Mouse (Mus musculus): ENCODE data around the gene Ccng1.

The Ccng1 gene

DNA sequence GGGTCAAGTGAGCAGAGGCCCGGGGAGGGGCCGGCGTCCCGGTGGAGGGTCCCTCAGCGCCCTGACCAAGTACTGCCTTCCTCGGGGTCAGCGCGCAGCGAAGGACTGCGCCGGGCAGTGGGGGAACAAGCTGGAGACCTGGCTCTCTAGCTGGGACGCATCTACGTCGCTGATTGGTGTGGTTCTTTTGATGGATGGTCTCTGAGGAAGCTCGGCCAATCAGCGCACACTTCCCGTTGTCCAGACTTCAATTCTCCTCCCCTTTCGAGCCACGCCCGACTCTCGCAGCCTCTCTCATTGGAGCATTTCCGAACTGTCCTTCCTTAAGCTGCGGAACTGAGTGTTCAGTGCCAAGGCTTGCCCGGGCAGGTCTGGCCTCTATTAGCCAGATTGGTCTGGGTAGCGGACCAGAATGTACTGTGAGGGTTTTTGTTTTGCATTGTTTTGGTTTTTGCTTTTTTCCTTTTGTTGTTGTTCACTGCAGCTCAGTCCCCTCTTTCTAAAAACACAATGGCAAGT, at the start of gene Ccng1:
TSS of gene Ccng1 (minus strand) at position 203 of the 519 bp plus-strand sequence.
- peak; percentile 76 to 79 for DNase-seq (ENCODE audit: low spot score in 2 of 2)

DNA sequence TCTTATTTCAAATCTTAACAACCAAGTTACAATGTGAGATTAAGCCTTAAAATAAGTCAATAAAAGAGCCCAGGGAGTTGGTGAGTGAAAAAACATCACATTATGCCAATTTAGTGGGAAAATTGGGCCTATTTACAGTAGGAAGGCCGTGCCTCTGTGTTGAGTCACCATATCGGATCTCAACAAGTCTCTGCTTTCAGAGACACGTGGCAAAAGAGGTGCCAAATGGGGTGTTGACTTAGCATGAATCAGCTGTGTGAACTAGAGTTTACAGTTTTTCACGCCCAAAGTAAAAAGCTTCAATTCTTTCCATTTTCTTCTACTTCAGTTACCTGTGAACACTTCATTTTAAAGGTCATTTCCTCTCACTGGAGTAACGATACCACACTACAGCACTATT, 35.2 kb upstream of the Ccng1 start:
- DNase-seq (ENCODE audit: low spot score in 2 of 2) = no peak

DNA sequence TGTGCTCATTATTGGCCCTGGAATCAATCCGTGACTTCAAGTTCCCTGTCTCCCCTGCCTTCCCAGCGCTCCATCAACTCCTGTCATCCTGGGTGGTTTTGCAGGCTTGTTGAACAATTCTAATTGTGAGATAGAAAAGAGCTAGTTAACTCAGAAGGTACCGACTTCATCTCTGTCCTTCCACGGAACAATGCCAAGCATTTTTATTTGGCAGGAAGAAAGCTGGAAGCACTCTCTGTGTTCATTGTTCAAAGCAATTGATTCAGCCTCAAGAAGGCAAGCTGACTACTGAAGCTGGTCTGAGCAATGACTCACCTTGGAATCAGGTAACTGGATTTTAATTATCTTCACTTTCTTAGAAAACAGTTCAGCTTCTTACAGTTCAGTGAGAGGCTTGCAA, 34.6 kb upstream of the Ccng1 start:
- no peak for DNase-seq (ENCODE audit: low spot score in 2 of 2)

DNA sequence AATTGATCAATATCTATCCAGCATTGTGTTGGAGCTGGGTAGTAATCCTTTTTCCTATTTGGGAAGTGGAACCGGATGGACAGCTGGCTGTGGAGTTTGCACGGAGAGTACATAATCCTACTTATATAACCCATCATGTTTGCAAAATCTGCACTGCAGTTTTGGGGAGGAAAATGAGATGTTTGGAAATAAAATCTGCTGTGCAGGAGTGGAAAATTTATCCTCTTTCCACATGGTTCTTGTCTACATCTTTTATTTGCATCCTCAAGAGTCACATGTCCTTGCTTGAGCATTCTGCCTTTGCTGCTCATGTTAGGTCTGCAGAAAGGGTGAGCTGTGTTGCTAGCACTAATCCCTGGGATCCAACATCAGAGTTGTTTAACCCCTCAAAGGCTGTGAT, 31.8 kb upstream of the Ccng1 start:
- DNase-seq (ENCODE audit: low spot score in 2 of 2) = no peak

DNA sequence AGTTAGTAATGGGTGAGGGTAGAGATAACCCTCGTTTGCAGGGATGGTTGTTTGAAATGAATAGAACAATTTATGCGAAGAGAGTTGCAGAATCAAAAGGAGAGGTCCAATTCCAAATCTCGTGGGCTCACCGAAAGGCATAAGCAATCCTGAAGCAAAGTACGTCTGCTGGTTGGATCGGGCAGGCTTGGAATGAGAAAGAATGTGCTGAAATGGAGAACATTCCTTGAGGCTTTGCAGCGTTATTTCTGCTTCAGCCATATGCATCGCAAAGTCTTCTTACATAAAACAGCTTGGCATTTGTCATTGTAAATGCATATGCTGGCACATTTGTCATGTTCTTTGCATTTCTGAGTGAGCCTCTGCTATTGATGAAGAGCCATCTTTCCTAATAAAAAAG, 29.2 kb upstream of the Ccng1 start:
- DNase-seq (ENCODE audit: low spot score in 2 of 2) = peak in 1 of 2 experiments; percentile 19

DNA sequence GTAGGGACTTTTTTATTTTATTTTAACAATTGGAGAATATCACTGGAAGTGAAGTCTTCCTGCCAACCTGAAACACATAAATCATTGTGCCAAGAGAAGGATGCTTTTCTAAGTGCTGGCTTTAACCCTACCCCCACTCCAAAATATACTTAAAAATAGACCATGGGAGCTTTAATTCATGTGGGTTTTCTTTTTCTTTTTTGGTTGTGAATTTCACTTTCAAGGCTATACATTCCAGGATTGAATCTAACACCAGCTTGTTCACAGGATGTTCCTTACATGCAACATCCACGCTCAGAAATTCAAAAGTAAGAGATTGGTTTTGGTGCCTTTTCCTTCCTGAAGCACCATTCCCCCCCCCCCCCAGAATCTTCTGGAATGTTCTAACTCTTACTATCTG, 28.2 kb upstream of the Ccng1 start:
- no peak for DNase-seq (ENCODE audit: low spot score in 2 of 2)

DNA sequence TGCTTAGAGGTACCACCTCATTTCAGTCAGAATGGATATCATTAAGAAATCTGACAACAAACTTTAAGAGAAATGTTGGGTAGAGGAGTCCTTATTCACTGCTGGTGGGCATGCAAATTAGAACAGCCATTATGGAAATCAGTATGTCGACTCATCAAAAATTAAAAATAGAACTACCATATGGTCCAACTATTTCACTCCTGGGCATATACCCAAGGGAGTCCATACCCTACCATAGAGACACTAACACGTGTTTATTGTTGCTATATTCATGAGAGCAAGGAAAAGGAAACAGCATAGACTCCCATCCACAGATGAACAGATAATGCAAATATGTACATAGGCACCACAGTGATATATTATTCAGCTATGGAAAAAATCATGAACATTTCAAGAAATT, 26.7 kb upstream of the Ccng1 start:
- no peak for DNase-seq (ENCODE audit: low spot score in 2 of 2)

DNA sequence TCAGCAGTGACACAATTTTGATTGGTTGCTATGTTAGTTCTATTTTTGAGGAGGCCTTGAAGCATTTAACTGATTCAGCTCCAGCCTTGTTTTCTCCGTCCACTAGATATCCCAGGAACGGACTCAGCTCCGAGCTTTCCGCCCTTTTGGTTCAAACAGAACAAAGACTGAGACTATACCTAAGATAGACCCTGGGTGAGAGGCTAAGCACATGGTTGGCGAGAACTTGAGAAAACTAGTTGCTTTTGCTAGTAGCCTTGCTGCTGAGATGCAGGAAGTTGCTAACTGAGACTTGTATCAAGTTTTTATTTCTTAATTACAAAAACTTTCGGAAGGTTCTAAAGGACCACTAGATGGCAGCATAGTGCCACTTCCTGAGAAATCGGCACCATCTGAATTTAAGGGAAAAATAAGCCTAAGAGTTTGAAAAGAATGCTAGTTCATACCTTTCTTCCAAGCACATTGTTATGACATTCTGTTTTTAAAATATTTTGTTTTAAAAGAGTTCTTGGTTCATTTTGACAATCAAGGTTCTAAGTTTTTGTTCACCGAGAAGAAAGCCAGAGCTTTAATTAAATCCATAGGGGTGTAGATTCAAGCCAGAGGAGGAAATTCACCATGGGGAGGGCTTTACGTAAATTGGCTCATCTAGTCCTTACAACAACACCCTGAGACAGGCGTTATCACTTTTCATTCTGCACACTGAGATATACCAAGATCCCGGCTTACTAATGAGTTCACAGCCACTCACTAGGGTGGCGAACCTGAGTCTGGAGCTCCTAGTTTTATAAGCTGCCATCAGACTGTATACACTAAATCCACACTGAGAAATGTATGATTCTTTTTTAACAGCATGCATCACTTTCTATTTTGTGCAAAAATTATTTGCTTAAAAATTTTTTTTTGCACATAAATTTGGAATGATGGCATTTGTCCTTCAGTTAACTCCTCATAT, 20.5 kb upstream of the Ccng1 start:
- no peak for DNase-seq (ENCODE audit: low spot score in 2 of 2)

DNA sequence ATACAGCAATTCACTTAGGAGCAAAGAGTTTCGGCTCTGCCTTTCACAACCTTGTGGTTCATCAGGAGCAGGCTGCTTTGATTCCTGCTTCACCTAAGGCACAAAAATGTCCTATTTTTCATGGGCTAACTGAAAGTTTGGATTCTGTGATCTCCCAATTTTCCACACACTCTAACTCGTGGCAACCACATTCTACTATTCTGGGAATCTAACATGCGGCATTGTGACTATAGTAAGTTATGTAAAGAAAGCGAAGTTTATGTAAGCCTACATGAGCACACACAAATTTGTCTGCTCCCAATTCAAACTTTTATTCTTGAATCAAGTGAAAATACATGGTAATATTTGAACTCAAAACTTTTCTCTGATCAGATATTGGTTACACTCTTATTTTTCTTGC, 9.6 kb upstream of the Ccng1 start:
- no peak for DNase-seq (ENCODE audit: low spot score in 2 of 2)

DNA sequence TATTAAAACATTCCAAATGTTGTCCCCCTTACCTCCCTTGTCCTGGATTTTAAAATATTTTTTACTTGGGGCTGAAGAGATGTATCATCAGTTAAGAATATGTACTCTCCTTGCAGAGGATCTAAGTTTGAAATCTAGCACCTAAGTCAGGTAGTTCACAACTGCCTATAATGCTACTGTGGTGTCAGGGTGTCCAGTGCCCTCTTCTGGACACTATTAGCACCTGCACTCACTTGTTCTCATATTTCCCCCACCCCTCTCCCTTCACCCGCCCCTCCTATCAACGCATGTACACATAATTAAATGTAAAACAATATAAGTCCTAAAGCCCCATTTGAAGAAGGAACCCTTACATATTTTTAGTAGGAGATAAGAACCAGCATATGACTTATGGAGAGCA, 8.3 kb upstream of the Ccng1 start:
- no peak for DNase-seq (ENCODE audit: low spot score in 2 of 2)

DNA sequence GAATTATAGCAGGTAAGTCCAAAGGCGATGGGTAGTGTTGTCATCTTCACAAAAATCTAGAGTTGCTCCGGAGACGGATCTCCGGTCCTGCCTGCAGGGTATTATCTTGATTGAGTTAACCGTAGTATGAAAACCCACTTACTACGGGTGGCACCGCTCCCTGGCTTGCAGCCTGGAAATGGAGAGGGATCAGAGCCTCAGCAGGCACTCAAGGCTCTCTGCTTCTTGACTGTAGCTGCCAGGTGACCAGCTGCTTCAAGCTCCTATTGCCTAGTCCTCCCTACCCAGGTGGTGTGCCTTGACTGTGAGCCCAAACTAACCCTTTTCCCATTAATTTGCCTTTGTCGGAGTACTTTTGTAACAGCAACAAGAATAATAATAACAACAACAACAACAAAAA, 4.8 kb upstream of the Ccng1 start:
- no peak for DNase-seq (ENCODE audit: low spot score in 2 of 2)

DNA sequence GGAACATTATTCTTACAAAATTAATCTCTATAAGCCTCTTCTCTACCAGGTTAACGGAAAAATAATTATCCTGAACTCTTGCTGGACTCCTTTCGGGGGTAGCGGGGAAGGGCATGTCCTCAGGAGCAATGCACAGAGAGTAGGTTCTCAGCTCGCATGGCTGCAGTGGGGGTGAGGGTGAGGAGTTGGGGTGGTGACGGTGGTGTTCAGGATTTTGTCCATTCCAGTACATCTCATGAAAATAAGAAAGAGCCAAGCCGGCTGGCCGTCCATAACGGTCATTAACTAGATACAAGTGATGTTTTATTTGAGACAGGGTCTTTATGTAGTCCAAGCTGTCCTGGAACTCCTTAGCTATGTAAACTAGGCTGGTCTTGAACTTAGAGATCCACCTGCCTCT, 857 bp upstream of the Ccng1 start:
- DNase-seq (ENCODE audit: low spot score in 2 of 2) = no peak

DNA sequence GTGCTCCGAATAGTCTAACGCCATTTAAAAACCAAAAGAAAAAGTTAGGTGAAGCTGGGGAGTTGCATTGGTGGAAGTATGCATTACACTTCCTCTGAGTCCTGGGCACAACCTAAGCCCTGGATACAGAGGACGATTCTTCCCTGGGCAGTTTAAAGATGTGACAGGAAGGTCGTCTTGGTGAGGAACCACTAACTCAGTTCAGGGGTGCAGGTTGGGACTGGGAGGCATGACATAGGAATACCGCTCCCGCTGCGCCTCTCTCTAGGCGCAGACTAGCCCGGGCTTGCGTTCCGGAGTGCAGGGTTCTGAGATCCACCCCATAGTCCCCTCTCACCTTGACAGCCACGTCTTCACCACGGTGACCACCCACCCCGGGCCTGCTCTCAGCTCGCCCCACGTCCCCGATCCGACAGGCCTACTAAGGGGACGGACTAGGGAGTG, 425 bp downstream of the Ccng1 start:
- no peak for DNase-seq (ENCODE audit: low spot score in 2 of 2)

DNA sequence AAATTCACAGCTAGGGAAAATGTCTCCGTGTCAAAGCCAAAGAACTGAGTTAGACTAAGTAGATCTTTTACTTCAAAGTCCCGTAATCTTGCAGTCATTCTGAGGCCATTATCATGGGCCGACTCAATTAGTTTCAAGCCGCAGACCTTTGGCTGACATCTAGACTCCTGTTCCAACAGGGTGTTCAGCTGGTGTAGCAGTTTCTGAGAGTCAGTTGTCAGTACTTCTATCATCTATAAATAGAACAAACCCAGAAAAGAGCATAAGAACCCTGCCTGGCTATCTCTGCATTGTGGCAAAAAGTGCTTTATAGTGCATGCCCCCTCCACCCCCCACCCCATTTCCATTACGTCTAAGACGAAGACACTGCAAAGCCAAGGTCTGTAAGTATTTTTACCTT, 1.3 kb downstream of the Ccng1 start:
- DNase-seq (ENCODE audit: low spot score in 2 of 2) = no peak

DNA sequence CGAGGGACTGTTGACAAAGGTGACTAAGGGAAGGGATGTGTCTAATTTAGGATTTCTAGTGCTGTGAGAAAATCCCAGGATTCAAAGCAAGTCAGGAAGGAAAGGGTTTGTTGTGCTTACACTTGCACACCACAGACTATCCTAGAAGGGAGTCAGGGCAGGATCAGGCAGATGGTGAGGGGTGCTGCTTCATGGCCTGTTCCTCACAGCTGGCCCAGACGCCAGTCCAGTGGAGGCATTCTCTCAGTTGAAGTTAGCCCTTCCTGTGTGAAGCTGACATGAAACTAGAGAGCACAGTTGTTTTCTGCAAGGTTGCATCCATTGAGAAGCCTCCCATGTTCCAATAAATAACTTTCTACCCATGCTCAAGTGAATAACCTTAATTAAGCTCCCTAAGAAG, 7.4 kb downstream of the Ccng1 start:
- DNase-seq (ENCODE audit: low spot score in 2 of 2) = no peak

DNA sequence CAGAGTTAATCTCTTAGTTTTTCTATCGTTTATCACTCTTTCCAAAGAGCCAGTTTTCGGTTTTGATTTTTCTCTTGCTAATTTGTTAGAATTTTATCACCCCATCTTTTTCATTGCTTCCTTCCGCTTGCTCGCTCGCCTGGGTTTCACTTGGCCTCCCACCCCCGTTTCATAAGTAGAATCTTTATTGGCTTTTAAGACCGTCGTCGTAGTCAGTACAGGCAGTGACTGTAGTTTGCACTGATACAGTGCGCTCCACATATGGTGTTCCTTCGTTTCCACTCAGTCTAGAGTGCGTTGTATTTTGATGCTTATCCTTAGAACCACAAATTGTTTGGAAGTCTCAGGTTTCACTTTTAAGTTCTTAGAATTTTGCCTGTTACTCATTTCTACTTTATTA, 8.8 kb downstream of the Ccng1 start:
- DNase-seq (ENCODE audit: low spot score in 2 of 2) = no peak

DNA sequence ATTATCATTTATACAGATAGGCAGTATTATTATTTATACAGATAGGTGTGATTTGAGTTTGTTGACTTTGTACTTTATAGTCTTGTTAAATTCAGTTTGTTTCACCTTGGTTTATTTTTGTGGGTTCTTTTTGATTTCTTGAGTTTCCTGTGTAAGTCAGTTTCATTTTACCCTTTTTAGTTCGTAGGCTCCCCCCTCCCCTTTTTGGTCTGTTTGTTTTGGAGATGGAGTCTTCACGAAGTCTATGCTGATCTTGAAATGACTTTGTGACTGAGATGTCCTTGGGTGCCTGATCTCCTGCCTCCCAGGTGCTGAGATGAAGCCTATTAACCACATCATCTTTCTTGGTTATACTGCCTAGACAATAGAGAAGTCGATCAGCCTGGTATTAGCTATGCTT, 10.8 kb downstream of the Ccng1 start:
- DNase-seq (ENCODE audit: low spot score in 2 of 2) = no peak

DNA sequence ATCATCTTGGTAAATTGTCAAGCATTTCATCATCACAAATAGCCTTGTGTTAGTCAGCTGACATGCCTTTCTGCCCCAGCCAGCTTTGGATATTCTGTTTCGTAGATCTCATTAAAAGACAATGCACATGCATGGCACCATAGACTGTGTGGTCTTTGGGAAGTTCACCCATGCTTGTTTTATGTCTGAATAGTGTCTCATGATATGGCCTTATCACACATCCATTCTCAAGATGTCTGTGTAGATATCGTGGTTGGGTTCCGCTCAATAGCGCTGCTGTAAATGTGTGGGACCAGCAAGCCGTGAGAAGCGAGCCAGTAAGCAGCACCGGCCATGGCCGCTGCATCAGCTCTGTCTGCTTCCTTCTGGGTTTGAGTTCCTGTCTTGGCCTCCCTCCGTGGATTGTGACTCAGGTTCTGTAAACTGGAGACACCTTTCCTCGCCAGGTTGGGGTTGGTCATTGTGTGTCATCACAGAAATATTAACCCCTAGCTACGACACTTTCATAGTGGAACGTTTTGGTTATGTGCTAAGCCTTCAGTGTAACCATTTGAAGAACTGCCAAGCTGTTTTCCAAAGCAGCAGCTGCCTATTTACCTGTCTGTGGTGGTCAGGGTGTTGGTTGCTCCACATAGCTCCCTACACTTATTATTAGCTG, 13.4 kb downstream of the Ccng1 start:
- DNase-seq (ENCODE audit: low spot score in 2 of 2) = no peak

DNA sequence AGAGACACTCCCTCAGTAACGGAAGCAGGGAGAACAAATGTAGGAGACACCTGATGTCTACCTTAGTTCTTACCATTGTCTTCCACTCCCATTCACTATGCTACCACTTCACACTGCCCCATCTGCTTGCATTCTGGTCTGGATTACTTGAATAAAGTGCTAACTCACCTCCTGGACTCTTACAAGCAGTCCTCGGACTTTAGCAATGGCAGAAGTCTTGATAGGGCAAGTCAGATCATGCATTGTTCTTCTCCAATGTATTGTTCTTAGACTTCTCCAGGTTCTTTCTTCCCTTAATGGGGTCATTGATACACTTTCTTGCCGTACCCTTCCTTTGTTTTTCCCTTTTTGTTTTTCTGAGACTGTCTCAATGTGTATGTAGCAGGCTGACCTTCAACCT, 17.7 kb downstream of the Ccng1 start:
- no peak for DNase-seq (ENCODE audit: low spot score in 2 of 2)

DNA sequence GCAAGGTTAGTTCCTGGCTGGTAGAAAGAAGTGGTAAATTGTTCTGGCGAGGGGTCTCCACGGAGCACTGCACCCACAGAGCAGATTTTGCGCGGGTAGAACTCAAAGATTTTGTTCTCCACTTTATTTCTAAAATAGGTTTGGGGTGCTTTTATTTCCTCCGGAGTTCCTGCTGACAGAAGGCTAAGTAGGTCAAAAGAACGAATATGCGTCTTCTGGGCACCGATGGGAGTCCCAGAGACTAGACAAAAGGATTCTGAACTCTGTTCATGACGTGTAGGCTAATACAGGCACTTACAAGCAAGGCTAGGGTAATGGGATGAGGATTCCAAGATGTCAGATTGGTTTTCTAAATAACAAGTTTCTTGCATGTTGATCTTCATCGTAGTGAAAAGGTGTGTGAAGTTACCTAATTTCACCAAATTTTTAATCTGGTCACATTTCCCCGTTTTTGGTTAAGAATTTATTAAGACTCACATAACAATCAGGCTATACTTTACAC, 20.8 kb downstream of the Ccng1 start:
- DNase-seq (ENCODE audit: low spot score in 2 of 2) = no peak

DNA sequence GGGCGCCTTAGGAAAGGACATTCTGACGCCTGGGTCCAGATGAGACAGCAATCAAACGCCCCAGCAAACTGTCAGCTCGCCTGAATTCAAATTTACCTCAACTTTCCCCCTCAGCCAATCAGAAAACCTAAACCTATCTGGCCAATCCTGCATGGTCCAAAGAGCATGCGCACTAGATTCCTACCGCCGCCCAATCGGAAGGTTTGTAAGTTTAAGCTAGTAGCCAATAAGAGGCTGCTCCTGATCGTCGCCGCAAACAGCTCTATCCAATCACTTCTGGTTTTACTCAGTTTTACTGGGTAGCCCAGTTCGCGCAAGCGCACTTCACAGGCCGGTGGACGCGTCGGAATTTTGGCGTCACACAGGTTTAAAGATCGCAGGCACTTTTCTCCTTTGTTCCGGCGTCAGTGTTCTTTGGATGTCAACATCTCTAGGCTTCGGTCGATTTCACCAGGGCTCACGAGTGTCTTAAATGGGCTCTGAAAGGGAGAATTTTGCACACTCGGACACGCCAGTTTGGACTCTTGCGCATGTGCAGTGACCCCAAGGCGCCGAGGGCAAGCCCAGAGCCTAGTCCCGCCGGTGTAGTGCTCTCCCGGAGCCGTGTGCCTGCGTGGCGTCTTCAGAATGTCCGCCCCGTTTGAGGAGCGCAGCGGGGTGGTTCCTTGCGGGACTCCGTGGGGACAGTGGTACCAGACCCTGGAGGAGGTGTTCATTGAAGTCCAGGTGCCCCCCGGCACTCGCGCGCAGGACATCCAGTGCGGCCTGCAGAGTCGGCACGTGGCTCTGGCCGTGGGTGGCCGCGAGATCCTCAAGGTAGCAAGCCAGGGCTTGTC, 21.6 kb downstream of the Ccng1 start, which contains the start of the genes Hmmr and Nudcd2:
TSS of gene Hmmr (minus strand) at position 84 of the 836 bp plus-strand sequence.
TSS of gene Nudcd2 (plus strand) at position 329 of the 836 bp plus-strand sequence.
- peak; percentile 88 to 92 for DNase-seq (ENCODE audit: low spot score in 2 of 2)

DNA sequence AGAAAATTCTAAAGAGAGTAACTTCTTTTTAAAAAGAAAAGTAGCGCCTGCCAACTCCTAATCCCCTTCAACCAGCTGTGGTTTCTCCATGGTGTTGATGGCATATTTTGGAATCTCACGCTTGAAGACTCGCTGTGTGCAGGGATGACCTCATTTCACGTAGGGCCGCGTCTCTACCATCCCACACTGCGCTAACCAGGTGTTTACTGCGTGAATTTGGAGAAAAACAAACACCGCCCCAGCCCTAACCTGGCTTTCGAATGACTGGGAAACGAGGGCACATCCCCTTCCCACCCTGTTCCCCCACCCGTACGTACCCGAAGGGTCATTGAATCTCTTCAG, 22.1 kb downstream of the Ccng1 start:
- DNase-seq (ENCODE audit: low spot score in 2 of 2) = no peak
